Mouse (Mus musculus): ENCODE results near the gene Gm20517. TPM values are rescaled to one million over a fixed set of nuclear protein-coding genes. Genes with fewer than 3 reads are reported as not detected.
"Not testable (repeated sequence)": the region's sequence is repeated elsewhere in the genome, so short reads cannot be mapped to it uniquely, and the experiment has no call there.

Gm20517 gene
- polyA plus RNA-seq, 1 experiment from 2014 or later: 3.8 TPM

DNA sequence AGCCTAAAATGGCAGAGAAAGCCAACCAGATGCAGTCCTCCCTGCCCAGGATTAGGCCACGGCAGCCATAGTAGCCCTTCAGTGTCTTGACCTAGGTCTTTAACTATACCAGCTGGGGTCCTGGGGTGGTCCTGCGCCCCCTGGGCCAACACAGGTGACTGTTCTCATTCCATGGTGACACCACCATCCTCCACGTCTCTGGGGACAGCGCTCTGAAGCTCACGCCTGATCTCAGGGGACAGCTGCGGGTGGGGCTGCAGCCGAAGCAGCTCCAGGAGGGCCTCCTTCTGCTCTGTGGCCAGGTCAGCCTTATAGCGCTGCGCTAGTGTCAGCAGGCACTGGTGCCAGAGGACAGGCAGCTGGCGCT is 10.0 kb upstream of the Gm20517 start:
- 97% methylated on average over 9 of the region's 10 CpGs for WGBS (ENCODE audit: missing documents)
- Histone ChIP-seq H3K79me2 (ENCODE audit: inconsistent target) (peaks cover 9% of the 10 kb centered on the region; the same call in 1 of the 2 replicates), H3K27ac (no peak overlapping the region), H3K36me3 (ENCODE audit: inconsistent target) (peaks cover 23% of the 10 kb centered on the region; the same call in 1 of the 2 replicates), H3K4me3 (ENCODE audit: inconsistent target) (no peak overlapping the region)

DNA sequence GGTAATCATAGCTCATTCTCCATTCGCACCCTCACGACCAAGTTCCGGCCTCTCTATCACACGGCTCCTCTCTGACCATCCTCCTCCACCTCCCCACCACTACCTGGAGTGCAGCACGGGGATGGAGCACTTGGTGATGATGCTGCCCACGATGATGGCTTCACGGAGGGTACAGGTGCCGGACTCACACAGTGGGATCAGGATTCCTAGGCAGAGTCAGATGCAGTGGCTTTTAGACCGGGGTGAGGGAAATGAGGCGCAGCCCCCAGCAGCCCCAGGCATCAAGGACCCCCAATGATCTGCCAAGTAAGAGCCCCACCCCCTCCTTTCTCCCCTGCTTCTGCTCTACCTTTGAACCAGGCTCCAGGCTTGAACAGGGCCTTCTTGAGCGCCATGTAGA is 9.1 kb upstream of the Gm20517 start:
- peaks cover 13% of the 10 kb centered on the region for H3K79me2 ChIP-seq (ENCODE audit: inconsistent target)
- no peak overlapping the region for H3K4me3 ChIP-seq (ENCODE audit: inconsistent target)
- H3K36me3 ChIP-seq (ENCODE audit: inconsistent target): peaks cover 23% of the 10 kb centered on the region; the same call in 1 of the 2 replicates
- H3K27ac ChIP-seq: no peak overlapping the region
- 94% methylated on average over 11 of the region's 11 CpGs for WGBS (ENCODE audit: missing documents)

DNA sequence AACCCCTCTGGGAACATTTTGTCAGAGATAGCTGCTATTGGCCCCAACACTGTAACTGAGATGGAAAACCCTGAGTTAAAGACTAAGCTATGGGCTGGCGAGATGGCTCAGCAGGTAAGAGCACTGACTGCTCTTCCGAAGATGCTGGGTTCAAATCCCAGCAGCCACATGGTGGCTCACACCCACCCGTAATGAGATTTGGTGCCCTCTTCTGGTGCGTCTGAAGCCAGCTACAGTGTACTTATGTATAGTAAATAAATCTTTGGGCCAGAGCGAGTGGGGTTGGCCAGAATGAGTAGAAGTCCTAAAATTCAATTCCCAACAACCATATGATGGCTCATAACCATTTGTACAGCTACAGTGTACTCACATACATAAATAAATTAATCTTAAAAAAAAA is 5.2 kb upstream of the Gm20517 start:
- WGBS (ENCODE audit: missing documents): 93% methylated on average over 5 of the region's 5 CpGs
- Histone ChIP-seq H3K4me3 (ENCODE audit: inconsistent target) (no peak overlapping the region), H3K36me3 (ENCODE audit: inconsistent target) (peaks cover 23% of the 10 kb centered on the region; the same call in 1 of the 2 replicates), H3K79me2 (ENCODE audit: inconsistent target) (peaks cover 31% of the 10 kb centered on the region), H3K27ac (no peak overlapping the region)

GRCm38 (mm10) chr17:47609182-47609581 is 2.2 kb upstream of the Gm20517 start:
- Histone ChIP-seq H3K4me3 (ENCODE audit: inconsistent target) (no peak overlapping the region), H3K27ac (peak overlapping the region; percentile 12; the same call in 1 of the 2 replicates)
- WGBS (ENCODE audit: missing documents): 64% methylated on average over 4 of the region's 4 CpGs

DNA sequence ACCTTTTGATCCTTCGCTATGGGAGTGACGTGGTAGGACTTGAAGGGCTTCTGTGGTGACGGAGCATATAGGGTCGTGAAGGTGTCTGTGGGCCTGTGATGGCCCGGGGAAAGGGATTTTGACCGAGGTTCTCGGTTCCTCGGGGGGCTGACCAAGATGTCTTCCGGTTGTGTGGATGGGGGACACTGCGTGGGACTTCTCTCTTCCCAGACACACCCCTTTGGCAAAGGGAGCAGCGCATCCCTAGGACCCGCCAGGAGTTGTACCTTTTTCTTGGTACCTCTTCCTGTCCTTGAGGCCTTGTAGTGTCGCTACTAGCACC is 233 bp downstream of the Gm20517 start:
- peak overlapping the region; percentile 73 for H3K27ac ChIP-seq
- WGBS (ENCODE audit: missing documents): 0% methylated on average over 13 of the region's 13 CpGs
- peaks cover 3% of the 10 kb centered on the region; the same call in 1 of the 2 replicates for H3K36me3 ChIP-seq (ENCODE audit: inconsistent target)
- H3K79me2 ChIP-seq (ENCODE audit: inconsistent target): peaks cover 84% of the 10 kb centered on the region
- H3K4me3 ChIP-seq (ENCODE audit: inconsistent target): peak overlapping the region; percentile 99

More at GRCm38 (mm10) chr17:47609182-47609581, 2.2 kb upstream of the Gm20517 start:
- H3K36me3 ChIP-seq (ENCODE audit: inconsistent target): peaks cover 3% of the 10 kb centered on the region; the same call in 1 of the 2 replicates
- H3K79me2 ChIP-seq (ENCODE audit: inconsistent target): peaks cover 60% of the 10 kb centered on the region

DNA sequence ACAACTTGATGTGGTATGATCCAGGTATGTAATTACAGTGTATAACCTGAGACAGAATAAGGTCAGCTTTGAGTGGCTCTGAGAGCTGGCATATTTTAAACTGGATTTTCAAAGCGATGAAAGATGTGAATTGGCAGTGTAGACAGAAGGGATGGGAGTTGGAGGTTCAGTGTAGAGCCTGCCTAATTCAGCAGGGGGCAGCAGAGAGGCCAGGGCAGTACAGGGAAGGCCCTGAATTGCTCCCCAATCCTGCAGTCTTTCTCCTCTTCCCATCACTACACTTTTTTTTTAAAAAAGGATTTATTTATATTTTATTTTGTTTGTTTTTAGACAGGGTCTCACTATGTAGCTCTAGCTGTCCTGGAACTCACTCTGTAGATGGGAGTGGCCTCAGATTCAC is 2.6 kb downstream of the Gm20517 start:
- WGBS (ENCODE audit: missing documents): 90% methylated on average over 1 of the region's 1 CpGs
- Histone ChIP-seq H3K79me2 (ENCODE audit: inconsistent target) (peaks cover 88% of the 10 kb centered on the region), H3K4me3 (ENCODE audit: inconsistent target) (no peak overlapping the region), H3K36me3 (ENCODE audit: inconsistent target) (peaks cover 18% of the 10 kb centered on the region; the same call in 1 of the 2 replicates), H3K27ac (no peak overlapping the region)

- 97% methylated on average over 8 of the region's 8 CpGs for WGBS (ENCODE audit: missing documents)
- Histone ChIP-seq H3K36me3 (ENCODE audit: inconsistent target) (peaks cover 26% of the 10 kb centered on the region; the same call in 1 of the 2 replicates), H3K27ac (no peak overlapping the region), H3K4me3 (ENCODE audit: inconsistent target) (no peak overlapping the region), H3K79me2 (ENCODE audit: inconsistent target) (peaks cover 90% of the 10 kb centered on the region)
Measured at GRCm38 (mm10) chr17:47616119-47616518, 4.7 kb downstream of the Gm20517 start.

DNA sequence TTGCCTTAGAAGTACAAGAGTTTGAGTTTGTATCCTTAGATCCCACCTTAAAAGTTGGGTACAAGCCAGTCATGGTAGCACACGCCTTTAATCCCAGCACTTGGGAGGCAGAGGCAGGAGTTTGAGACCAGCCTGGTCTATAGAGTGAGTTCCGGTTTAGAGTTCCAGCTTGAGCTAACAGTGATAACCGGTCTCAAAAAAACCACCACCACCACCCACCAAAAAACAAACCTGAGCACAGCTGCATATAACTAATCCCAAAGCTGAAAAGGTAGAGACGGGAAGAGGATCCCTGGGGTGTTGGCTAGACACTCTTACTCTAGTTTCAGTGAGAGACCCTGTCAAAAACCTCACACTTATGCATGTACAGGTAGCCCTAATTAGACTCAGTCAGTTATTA is 5.3 kb downstream of the Gm20517 start:
- no peak overlapping the region for H3K27ac ChIP-seq
- H3K4me3 ChIP-seq (ENCODE audit: inconsistent target): no peak overlapping the region
- peaks cover 86% of the 10 kb centered on the region for H3K79me2 ChIP-seq (ENCODE audit: inconsistent target)
- WGBS (ENCODE audit: missing documents): 88% methylated on average over 4 of the region's 4 CpGs
- peaks cover 26% of the 10 kb centered on the region; the same call in 1 of the 2 replicates for H3K36me3 ChIP-seq (ENCODE audit: inconsistent target)

GRCm38 (mm10) chr17:47617605-47618307 is 6.4 kb downstream of the Gm20517 start:
- peaks cover 33% of the 10 kb centered on the region for H3K36me3 ChIP-seq (ENCODE audit: inconsistent target)
- 94% methylated on average over 9 of the region's 9 CpGs for WGBS (ENCODE audit: missing documents)
- no peak overlapping the region for H3K27ac ChIP-seq
- peaks cover 82% of the 10 kb centered on the region for H3K79me2 ChIP-seq (ENCODE audit: inconsistent target)
- no peak overlapping the region for H3K4me3 ChIP-seq (ENCODE audit: inconsistent target)

DNA sequence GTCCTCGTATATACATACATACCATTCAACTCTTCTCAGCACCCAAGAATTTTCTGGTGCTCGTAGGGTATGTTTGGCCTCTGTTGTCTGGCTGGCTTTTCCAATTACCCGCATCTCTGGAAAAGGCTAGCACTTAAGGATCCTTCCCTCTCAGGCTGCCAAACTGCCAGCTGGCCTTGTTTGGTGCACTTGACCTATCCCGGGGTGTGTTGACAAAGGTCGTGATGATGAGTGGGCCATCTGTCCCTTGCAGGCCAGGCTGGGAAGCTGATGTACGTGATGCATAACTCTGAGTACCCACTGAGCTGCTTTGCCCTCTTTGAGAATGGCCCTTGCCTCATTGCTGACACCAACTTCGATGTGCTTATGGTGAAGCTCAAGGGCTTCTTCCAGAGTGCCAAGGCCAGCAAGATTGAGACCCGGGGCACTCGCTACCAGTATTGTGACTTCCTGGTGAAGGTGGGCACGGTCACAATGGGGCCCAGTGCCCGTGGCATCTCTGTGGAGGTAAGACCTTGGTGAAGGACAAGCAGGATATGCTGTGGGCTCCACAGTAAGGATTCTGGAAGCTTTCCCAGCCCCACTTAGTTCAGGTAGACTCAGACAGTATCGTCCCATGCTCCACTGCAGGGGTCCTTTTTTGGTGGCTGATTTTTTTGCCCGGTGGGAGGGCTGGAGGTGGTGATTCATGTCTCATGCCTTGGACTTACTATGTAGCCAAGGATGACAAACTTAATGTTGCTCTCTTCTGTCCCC is 7.3 kb downstream of the Gm20517 start:
- H3K27ac ChIP-seq: no peak overlapping the region
- peaks cover 82% of the 10 kb centered on the region for H3K79me2 ChIP-seq (ENCODE audit: inconsistent target)
- whole genome bisulfite sequencing (ENCODE audit: missing documents): 98% methylated on average over 13 of the region's 13 CpGs
- H3K36me3 ChIP-seq (ENCODE audit: inconsistent target): peaks cover 43% of the 10 kb centered on the region
- no peak overlapping the region for H3K4me3 ChIP-seq (ENCODE audit: inconsistent target)

DNA sequence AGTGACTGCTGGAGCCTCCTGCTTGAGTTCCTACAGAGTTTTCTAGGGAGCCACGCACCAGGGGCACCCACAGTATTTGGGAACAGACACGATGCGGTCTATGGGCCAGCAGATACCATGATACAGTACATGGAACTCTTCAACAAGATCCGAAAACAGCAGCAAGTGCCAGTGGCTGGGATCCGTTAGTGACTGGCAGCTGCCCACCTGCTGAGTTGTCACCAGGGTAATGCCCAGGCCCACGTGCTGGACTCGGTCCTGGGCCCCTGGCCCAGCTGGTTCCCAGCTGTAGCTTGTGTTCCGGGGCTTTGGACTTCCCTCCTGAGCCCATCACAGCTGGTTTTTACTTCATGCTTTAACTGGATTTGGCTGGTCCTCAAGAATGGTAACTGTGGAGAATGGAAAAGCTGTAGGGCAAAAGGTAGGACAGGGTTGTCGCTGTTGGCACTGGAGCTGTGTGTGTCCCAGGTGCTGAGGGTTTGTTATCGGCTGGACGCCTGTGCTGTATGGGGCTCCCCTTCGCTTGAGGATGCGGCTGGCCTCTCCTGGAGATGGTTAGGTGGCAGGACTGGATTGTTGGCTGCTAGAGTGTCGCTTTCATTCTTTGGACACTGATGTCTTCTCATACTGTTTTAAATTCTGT is 11.6 kb downstream of the Gm20517 start:
- peaks cover 37% of the 10 kb centered on the region for H3K36me3 ChIP-seq (ENCODE audit: inconsistent target)
- H3K79me2 ChIP-seq (ENCODE audit: inconsistent target): peaks cover 39% of the 10 kb centered on the region
- 91% methylated on average over 14 of the region's 14 CpGs for WGBS (ENCODE audit: missing documents)
- no peak overlapping the region for H3K27ac ChIP-seq
- H3K4me3 ChIP-seq (ENCODE audit: inconsistent target): no peak overlapping the region

DNA sequence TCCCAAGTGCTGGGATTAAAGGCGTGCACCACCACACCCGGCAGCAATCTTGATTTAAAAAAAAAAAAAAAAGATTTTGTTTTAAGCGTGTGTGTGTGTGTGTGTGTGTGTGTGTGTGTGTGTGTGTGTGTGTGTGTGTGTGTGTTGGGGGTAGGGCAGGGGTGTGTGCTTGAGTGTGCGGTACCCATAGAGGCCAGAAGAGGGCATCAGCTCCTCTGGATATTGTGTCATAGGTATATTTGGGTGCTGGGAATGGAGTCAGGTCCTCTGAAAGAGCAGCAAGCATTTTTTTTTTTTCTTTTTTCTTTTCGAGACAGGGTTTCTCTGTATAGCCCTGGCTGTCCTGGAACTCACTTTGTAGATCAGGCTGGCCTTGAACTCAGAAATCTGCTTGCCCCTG is 13.2 kb downstream of the Gm20517 start:
- peaks cover 24% of the 10 kb centered on the region; the same call in 1 of the 2 replicates for H3K79me2 ChIP-seq (ENCODE audit: inconsistent target)
- H3K36me3 ChIP-seq (ENCODE audit: inconsistent target): peaks cover 26% of the 10 kb centered on the region
- not testable (repeated sequence) for H3K27ac ChIP-seq; H3K4me3 ChIP-seq (ENCODE audit: inconsistent target)
- 100% methylated on average over 1 of the region's 5 CpGs for WGBS (ENCODE audit: missing documents)

GRCm38 (mm10) chr17:47625088-47625487 is 13.7 kb downstream of the Gm20517 start:
- 94% methylated on average over 2 of the region's 2 CpGs for WGBS (ENCODE audit: missing documents)

DNA sequence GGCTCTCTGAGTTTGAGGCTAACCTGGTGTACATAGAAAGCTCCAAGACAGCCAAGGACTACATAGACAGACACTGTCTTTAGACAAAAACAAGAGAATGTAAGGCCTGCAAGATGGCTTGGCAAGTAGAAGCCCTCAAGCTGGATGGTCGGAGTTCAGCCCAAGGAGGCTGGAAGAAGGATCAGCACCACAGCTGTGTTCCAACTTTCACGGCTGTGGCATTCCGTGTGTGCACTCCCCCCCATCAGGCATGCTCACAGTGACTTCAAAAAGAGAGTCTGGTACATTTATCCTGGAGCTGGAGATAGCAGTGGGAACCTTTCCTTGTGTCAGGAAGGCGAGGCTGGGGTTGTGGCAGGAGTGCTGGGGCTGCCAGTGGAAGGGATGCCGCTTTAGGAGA is 14.6 kb downstream of the Gm20517 start:
- no peak overlapping the region for H3K4me3 ChIP-seq (ENCODE audit: inconsistent target)
- H3K36me3 ChIP-seq (ENCODE audit: inconsistent target): peaks cover 22% of the 10 kb centered on the region
- peaks cover 17% of the 10 kb centered on the region; the same call in 1 of the 2 replicates for H3K79me2 ChIP-seq (ENCODE audit: inconsistent target)
- no peak overlapping the region for H3K27ac ChIP-seq
- WGBS (ENCODE audit: missing documents): 97% methylated on average over 5 of the region's 5 CpGs

More at GRCm38 (mm10) chr17:47625088-47625487, 13.7 kb downstream of the Gm20517 start:
- no peak overlapping the region for H3K4me3 ChIP-seq (ENCODE audit: inconsistent target)
- peaks cover 18% of the 10 kb centered on the region; the same call in 1 of the 2 replicates for H3K79me2 ChIP-seq (ENCODE audit: inconsistent target)
- H3K36me3 ChIP-seq (ENCODE audit: inconsistent target): peaks cover 22% of the 10 kb centered on the region
- H3K27ac ChIP-seq: no peak overlapping the region

Measured in macrophage (primary cell).